Mouse (Mus musculus): ENCODE measurements around the gene Ppp1r14c.

- TF ChIP-seq CTCF (IDR thresholded peaks at IDR 0.05; ENCODE audit: insufficient read depth, low read length) (no peak), POLR2A (IDR thresholded peaks at IDR 0.05; ENCODE audit: borderline replicate concordance, extremely low read depth, low read depth, low read length) (no peak)
Measured at GRCm38 (mm10) chr10:3466135-3466626, 100.3 kb downstream of the Ppp1r14c start.

Measured in lung, adult 2 months (tissue).